Mouse (Mus musculus) hindbrain, embryonic 13.5 days (tissue): ENCODE data around the gene Apom. TPM values are rescaled to one million over a fixed set of nuclear protein-coding genes. Genes with fewer than 3 reads are reported as not detected.

ENCODE experiments used
- ATAC-seq: fragments of 200-750 bp; cut with Nextera tagmentation; 2 replicates; pipeline ENCODE4 v1.8.0; 2017; ENCODE audit warnings: moderate TSS enrichment; ENCODE audit not compliant: low FRiP score
- H3K27ac ChIP-seq: fragments of 300-500 bp; sonication (generic); 2 replicates; pipeline ENCODE4 v1.5.1; 2015; ENCODE audit warnings: inconsistent platforms, mild to moderate bottlenecking, moderate library complexity
- H3K27me3 ChIP-seq: fragments of 300-500 bp; sonication (generic); 2 replicates; pipeline ENCODE4 v1.6.1; 2015; ENCODE audit warnings: mild to moderate bottlenecking, inconsistent platforms
- H3K36me3 ChIP-seq: fragments of 300-500 bp; sonication (generic); 2 replicates; pipeline ENCODE4 v1.6.1; 2015; ENCODE audit warnings: mild to moderate bottlenecking, inconsistent platforms
- H3K4me1 ChIP-seq: fragments of 300-500 bp; sonication (generic); replicated peaks from 2 replicates; pipeline ENCODE4 v1.6.1; 2015; ENCODE audit warnings: inconsistent platforms
- H3K4me2 ChIP-seq: fragments of 300-500 bp; sonication (generic); 2 replicates; pipeline ENCODE4 v1.6.1; 2015; ENCODE audit warnings: inconsistent platforms, mild to moderate bottlenecking, moderate library complexity
- H3K4me3 ChIP-seq: fragments of 300-500 bp; sonication (generic); 2 replicates; pipeline ENCODE4 v1.5.1; 2015; ENCODE audit warnings: mild to moderate bottlenecking, inconsistent platforms
- H3K9ac ChIP-seq: fragments of 300-500 bp; sonication (generic); 2 replicates; pipeline ENCODE4 v1.6.1; 2015; ENCODE audit warnings: mild to moderate bottlenecking, inconsistent platforms
- H3K9me3 ChIP-seq: fragments of 300-500 bp; sonication (generic); 2 replicates; pipeline ENCODE4 v1.6.1; 2016; ENCODE audit warnings: inconsistent platforms
- WGBS: fragments of 180-500 bp; shearing (Covaris S2); methylation state at CpG from one replicate; pipeline ENCODE4 v1.1.7; 2015; 5-methylcytosine and 5-hydroxymethylcytosine counted together
- polyA plus RNA-seq: library from polyadenylated mRNA; unstranded; fragments of >200 nt; fragmentation: Nextera tagmentation; extraction: Ambion mirVana; gene quantifications from 2 replicates; pipeline ENCODE4 v1.2.1, GENCODE M21; 2015

Apom gene
- polyA plus RNA-seq, 1 experiment from 2014 or later, result 0.34 TPM

GRCm38 (mm10) chr17:35085208-35085865, 46.5 kb downstream of the Apom start, which contains the start of gene Ly6g6f:
Gene Ly6g6f (minus strand): TSS chr17:35085610.
- ATAC-seq, result no peak
- Histone ChIP-seq H3K9ac (no peak within 1 kb of the TSS), H3K27ac (no peak within 1 kb of the TSS), H3K4me2 (no peak within 1 kb of the TSS), H3K36me3 (no peaks in the 10 kb centered on the region), H3K4me1 (peaks cover 7% of the 10 kb centered on the region), H3K9me3 (no peaks in the 10 kb centered on the region), H3K4me3 (no peak within 1 kb of the TSS), H3K27me3 (no peaks in the 10 kb centered on the region)
- 84% methylated on average over 7 of the region's 7 CpGs for WGBS

GRCm38 (mm10) chr17:35083929-35084497, 47.8 kb downstream of the Apom start:
- Histone ChIP-seq H3K4me2 (no peak overlapping the region), H3K27ac (no peak overlapping the region), H3K27me3 (no peaks in the 10 kb centered on the region), H3K9me3 (no peaks in the 10 kb centered on the region), H3K36me3 (no peaks in the 10 kb centered on the region), H3K9ac (no peak overlapping the region), H3K4me1 (no peaks in the 10 kb centered on the region), H3K4me3 (no peak overlapping the region)
- WGBS, result 86% methylated on average over 3 of the region's 3 CpGs
- ATAC-seq, result no peak

GRCm38 (mm10) chr17:35082841-35083576, 48.8 kb downstream of the Apom start:
- H3K27me3 ChIP-seq, result no peaks in the 10 kb centered on the region
- WGBS, result 85% methylated on average over 16 of the region's 16 CpGs
- H3K36me3 ChIP-seq, result no peaks in the 10 kb centered on the region
- no peak overlapping the region for H3K4me2 ChIP-seq
- H3K9me3 ChIP-seq, result no peaks in the 10 kb centered on the region
- ATAC-seq, result no peak
- H3K4me1 ChIP-seq, result peaks cover under 1% of the 10 kb centered on the region
- no peak overlapping the region for H3K27ac ChIP-seq
- H3K4me3 ChIP-seq, result no peak overlapping the region
- H3K9ac ChIP-seq, result no peak overlapping the region

- 54% methylated on average over 4 of the region's 4 CpGs for WGBS
- H3K36me3 ChIP-seq, result no peaks in the 10 kb centered on the region
- H3K27me3 ChIP-seq, result no peaks in the 10 kb centered on the region
- no peak overlapping the region for H3K9ac ChIP-seq
- no peaks in the 10 kb centered on the region for H3K9me3 ChIP-seq
- no peak overlapping the region for H3K4me3 ChIP-seq
- no peak overlapping the region for H3K4me2 ChIP-seq
- no peak overlapping the region for H3K27ac ChIP-seq
- no peak for ATAC-seq
- peaks cover 12% of the 10 kb centered on the region for H3K4me1 ChIP-seq
Measured at GRCm38 (mm10) chr17:35080710-35081109, 51.1 kb downstream of the Apom start.

GRCm38 (mm10) chr17:35080248-35080647, 51.6 kb downstream of the Apom start:
- WGBS, result 71% methylated on average over 6 of the region's 6 CpGs
- no peak overlapping the region for H3K4me3 ChIP-seq
- no peak overlapping the region for H3K27ac ChIP-seq
- H3K9me3 ChIP-seq, result no peaks in the 10 kb centered on the region
- ATAC-seq, result no peak
- no peak overlapping the region for H3K4me2 ChIP-seq
- H3K27me3 ChIP-seq, result no peaks in the 10 kb centered on the region
- peaks cover 12% of the 10 kb centered on the region for H3K4me1 ChIP-seq
- H3K36me3 ChIP-seq, result no peaks in the 10 kb centered on the region
- H3K9ac ChIP-seq, result no peak overlapping the region

- Histone ChIP-seq H3K4me2 (no peak overlapping the region), H3K36me3 (no peaks in the 10 kb centered on the region), H3K27me3 (no peaks in the 10 kb centered on the region), H3K9ac (no peak overlapping the region), H3K27ac (no peak overlapping the region), H3K4me3 (no peak overlapping the region), H3K4me1 (peaks cover 12% of the 10 kb centered on the region), H3K9me3 (no peaks in the 10 kb centered on the region)
- no peak for ATAC-seq
- WGBS, result 74% methylated on average over 9 of the region's 9 CpGs
Measured at GRCm38 (mm10) chr17:35079778-35080177, 52.1 kb downstream of the Apom start.

Other genes starting within 250 kb of the Apom start
- 1.4 and 2.3 TPM in 2 replicates for gene C2, start 233.8 kb downstream of the Apom start, polyA plus RNA-seq
- gene Ehmt2, start 233.6 kb downstream of the Apom start, polyA plus RNA-seq, result 90.1 and 98.0 TPM in 2 replicates
- 0.17 TPM in 1 of 2 replicates, not detected in the other for gene Slc44a4, start 217.6 kb downstream of the Apom start, polyA plus RNA-seq
- 30.6 and 31.5 TPM in 2 replicates for gene Neu1, start 200.8 kb downstream of the Apom start, polyA plus RNA-seq
- 0.26 and 0.32 TPM in 2 replicates for gene Hspa1b, start 172.8 kb downstream of the Apom start, polyA plus RNA-seq
- not detected in 2 replicates for gene Gm20481, start 162.1 kb downstream of the Apom start, polyA plus RNA-seq
- 4.0 and 4.6 TPM in 2 replicates for gene Hspa1a, start 159.9 kb downstream of the Apom start, polyA plus RNA-seq
- 0.85 and 1.1 TPM in 2 replicates for gene Hspa1l, start 159.3 kb downstream of the Apom start, polyA plus RNA-seq
- gene Lsm2, start 150.2 kb downstream of the Apom start, polyA plus RNA-seq, result 112 and 117 TPM in 2 replicates
- 57.3 TPM in 2 replicates for gene Vars, start 131.1 kb downstream of the Apom start, polyA plus RNA-seq
- gene Vwa7, start 115.5 kb downstream of the Apom start, polyA plus RNA-seq, result 0.16 and 0.18 TPM in 2 replicates
- gene Sapcd1, start 104.0 kb downstream of the Apom start, polyA plus RNA-seq, result 2.5 and 2.9 TPM in 2 replicates
- 2.7 and 3.5 TPM in 2 replicates for gene Msh5, start 85.3 kb downstream of the Apom start, polyA plus RNA-seq
- 100 and 102 TPM in 2 replicates for gene Clic1, start 82.1 kb downstream of the Apom start, polyA plus RNA-seq
- gene Ddah2, start 73.0 kb downstream of the Apom start, polyA plus RNA-seq, result 420 and 426 TPM in 2 replicates
- not detected in 2 replicates for gene Ly6g6c, start 66.7 kb downstream of the Apom start, polyA plus RNA-seq
- 0.25 and 0.31 TPM in 2 replicates for gene Mpig6b, start 65.9 kb downstream of the Apom start, polyA plus RNA-seq
- 0.45 TPM in 1 of 2 replicates, not detected in the other for gene Ly6g6e, start 55.1 kb downstream of the Apom start, polyA plus RNA-seq
- gene Ly6g6d, start 54.0 kb downstream of the Apom start, polyA plus RNA-seq, result 0.61 and 1.1 TPM in 2 replicates
- 0.19 and 0.28 TPM in 2 replicates for gene Ly6g6f, start 46.4 kb downstream of the Apom start, polyA plus RNA-seq
- gene Abhd16a, start 42.8 kb downstream of the Apom start, polyA plus RNA-seq, result 86.9 and 93.8 TPM in 2 replicates
- 0.36 TPM in 1 of 2 replicates, not detected in the other for gene Ly6g5c, start 23.8 kb downstream of the Apom start, polyA plus RNA-seq
- gene Ly6g5b, start 16.6 kb downstream of the Apom start, polyA plus RNA-seq, result 1.1 and 1.9 TPM in 2 replicates
- gene Gpank1, start 10.6 kb downstream of the Apom start, polyA plus RNA-seq, result 21.6 and 24.4 TPM in 2 replicates
- gene Csnk2b, start 10.0 kb downstream of the Apom start, polyA plus RNA-seq, result 317 and 322 TPM in 2 replicates
- 10.2 and 11.2 TPM in 2 replicates for gene D17H6S53E, start 5.7 kb downstream of the Apom start, polyA plus RNA-seq
- gene Bag6, start 3.1 kb upstream of the Apom start, polyA plus RNA-seq, result 76.5 and 81.9 TPM in 2 replicates
- 181 and 196 TPM in 2 replicates for gene Prrc2a, start 32.8 kb upstream of the Apom start, polyA plus RNA-seq
- gene Aif1, start 44.0 kb upstream of the Apom start, polyA plus RNA-seq, result 8.7 and 11.6 TPM in 2 replicates
- 6.8 and 8.9 TPM in 2 replicates for gene Lst1, start 56.4 kb upstream of the Apom start, polyA plus RNA-seq
- gene Ltb, start 62.4 kb upstream of the Apom start, polyA plus RNA-seq, result 0.44 and 0.52 TPM in 2 replicates
- not detected in 2 replicates for gene Tnf, start 70.0 kb upstream of the Apom start, polyA plus RNA-seq
- gene Lta, start 73.3 kb upstream of the Apom start, polyA plus RNA-seq, result 0.23 and 0.27 TPM in 2 replicates
- gene Gm16181, start 88.8 kb upstream of the Apom start, polyA plus RNA-seq, result 0.57 and 0.83 TPM in 2 replicates
- gene Atp6v1g2, start 101.6 kb upstream of the Apom start, polyA plus RNA-seq, result 52.4 and 54.2 TPM in 2 replicates
- 8.4 and 10.8 TPM in 2 replicates for gene Nfkbil1, start 103.7 kb upstream of the Apom start, polyA plus RNA-seq
- 391 and 410 TPM in 2 replicates for gene Ddx39b, start 109.7 kb upstream of the Apom start, polyA plus RNA-seq
- 73.4 and 73.6 TPM in 2 replicates for gene H2-D1, start 130.7 kb upstream of the Apom start, polyA plus RNA-seq
- gene H2-Q1, start 188.4 kb upstream of the Apom start, polyA plus RNA-seq, result 0.14 and 0.30 TPM in 2 replicates
- 0.68 and 1.0 TPM in 2 replicates for gene H2-Q2, start 210.2 kb upstream of the Apom start, polyA plus RNA-seq
- 1.0 and 1.2 TPM in 2 replicates for gene H2-Q4, start 247.6 kb upstream of the Apom start, polyA plus RNA-seq